Mouse (Mus musculus) left cerebral cortex, adult 18-20 months (tissue): ENCODE measurements around the gene Dnah6. TPM values are rescaled to one million over a fixed set of nuclear protein-coding genes. Genes with fewer than 3 reads are reported as not detected.

ENCODE experiments used
- DNase-seq, 2 experiments: peaks; one replicate each; pipeline ENCODE4 v3.0.0; 2021 to 2022; ENCODE audit warnings: low spot score in 2 of 2, mixed read lengths in 1 of 2
- total RNA-seq, 2 experiments: library from RNA; stranded (reverse); gene quantifications; 2 replicates each; pipeline ENCODE4 v1.2.3; 2021

The Dnah6 gene
- total RNA-seq, 2 experiments from 2014 or later, result 0.30 TPM

DNA sequence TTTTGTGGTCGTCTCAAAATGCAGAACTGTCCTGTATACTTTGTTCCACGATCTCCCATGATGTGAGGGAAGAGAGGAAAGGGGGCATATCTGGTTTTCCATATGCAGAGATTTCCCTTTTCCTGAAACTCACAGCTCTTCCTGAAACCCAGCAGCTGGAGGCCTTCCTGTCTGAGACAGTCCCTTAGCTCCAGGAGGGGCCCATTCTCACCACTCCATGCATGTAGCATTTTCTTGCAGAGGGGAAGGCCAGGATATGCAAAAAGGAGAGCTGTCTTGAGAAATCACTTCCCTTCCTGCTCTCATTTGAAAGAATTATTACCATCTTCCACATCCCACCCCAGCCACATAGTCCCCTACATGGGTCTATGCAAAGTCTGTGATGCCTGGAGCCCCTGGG, 183.2 kb downstream of the Dnah6 start:
- DNase-seq, result no peak

DNA sequence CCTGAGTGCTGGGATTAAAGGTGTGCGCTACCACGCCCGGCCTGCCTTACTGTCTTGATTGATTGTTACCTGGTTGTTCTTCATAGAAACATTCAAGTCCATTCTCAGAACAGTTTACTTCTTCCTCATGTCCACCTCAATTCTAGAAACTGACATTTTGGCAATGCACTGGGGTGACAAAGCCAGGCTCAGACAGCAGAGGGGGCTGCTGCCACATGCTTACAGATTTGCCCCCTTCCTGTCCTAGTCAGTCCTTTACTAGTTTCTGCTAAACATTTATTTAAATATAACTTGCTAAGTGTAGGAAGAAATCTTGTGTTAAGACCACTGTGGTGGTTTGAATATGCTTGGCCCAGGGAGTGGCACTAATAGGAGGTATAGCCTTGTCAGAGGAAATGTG, 192.6 kb downstream of the Dnah6 start:
- no peak for DNase-seq

DNA sequence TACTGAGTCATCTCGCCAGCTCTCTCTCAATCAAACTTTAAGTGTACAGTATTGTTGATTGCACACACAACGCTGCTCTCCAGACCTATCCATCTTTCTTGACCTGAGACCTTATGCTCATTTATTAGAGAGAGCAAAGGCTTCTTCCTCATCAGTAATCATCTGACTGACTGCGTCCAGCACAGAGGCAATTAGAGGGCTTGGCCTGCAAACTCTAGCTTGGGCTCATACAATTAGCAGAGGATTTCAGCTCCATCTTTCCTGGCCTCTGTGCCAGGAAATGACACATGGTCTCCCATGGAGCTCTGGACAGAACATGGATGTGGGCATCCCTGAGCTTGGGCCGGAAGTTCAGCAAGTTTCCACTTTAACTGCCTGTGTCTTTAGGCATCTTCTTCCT, 193.6 kb downstream of the Dnah6 start:
- DNase-seq, result no peak

DNA sequence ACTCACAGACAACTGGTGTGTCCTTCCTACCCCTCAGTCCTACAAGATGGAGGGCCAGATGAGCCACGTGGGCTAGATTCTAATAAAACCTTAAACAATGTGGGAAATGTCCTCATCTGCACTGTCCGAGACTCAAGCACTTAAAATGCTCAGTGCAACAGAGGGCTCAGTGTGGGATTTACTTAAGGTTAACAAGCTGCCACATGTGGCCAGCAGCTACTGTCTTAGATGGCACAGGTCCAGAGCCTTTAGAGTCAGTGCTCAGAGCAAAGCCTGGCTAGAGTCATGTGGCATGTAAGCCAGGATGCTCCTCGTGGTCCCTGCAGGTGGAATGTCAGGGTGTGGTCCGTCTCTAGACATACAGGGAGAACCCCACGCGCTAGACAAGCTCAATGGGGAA, 194.6 kb downstream of the Dnah6 start:
- DNase-seq, result no peak

DNA sequence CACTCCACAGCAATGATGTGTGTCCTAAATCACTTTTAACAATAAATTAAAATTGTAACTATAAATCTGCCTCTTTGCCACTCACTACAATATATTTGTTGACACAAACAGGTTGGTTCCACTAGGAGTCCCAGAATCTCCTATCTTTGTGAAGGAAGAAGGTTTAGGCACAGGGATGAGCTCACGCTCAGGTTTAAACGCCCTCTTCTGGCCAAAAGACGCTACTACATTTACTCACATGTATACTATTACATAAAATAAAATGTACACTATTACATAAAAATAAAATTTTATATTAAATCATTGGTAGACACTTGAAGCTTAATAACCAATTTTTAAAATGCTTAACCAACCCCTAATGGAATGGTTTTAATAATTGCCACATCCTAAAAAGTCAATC, 201.4 kb downstream of the Dnah6 start:
- peak in 1 of 2 experiments; percentile 19 for DNase-seq

DNA sequence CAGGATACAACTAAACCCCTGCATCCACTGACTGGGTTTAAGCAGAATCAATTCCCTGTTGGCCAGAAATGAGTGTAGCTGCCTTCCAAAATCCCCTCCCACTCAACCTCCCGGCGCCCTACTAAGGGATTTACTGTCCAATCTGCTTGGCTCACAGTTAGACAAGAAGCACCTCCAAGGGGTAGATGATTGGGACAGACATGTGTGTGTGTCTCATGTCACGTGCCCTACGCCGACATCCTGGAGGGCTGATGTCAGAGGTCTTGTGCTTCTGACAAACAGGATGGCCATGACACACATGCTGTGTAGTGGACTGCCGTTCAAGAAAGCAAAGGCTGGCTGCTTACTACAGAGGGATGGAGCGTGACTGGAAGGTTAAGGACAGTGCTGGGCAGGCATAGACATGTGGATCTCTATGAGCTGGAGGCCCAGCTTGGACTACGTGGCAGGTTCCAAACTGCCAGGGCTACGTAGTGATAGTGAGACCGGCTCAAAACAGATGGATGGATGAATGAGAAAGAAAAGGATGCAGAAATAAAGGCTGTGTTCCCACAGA, 202.6 kb downstream of the Dnah6 start:
- no peak for DNase-seq

DNA sequence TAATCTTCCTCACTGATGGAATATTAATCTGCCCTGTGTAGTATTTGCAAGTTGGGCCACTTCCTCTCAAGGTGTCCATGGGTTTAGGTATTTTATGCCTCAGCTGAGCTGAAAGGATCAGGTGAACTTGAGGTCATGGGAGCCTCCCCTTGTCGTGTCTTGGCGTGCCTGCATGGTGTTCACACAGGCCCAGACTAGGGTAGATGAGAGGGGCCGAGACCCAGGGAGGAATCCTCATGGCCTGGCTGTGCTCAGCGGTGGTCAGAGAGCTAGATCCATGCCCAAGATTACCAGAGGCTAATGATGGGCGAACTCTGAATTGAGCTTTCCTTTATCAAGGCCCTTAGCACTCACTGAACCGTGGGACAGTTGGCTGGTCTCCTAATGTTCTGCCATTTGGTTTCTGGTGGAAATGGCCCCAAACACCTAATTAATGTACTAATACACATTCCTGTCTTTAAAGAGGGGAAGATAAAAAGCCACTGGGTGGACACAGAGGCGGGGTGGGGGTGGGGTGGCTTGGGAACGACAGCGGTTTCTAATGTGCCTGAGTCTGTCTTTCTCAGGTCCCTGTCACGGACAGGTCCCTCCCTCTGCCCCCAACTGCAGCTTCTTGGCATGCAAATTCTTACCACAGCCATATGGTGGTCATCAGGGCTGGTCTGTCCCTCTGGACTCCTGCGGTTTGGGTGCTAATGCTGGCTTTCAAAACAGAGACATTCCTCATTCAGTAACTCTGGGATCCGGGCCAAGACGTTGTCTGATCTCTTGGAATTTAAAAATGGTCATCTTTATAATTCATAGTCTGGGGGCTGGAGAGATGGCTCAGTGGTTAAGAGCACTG, 206.9 kb downstream of the Dnah6 start:
- no peak for DNase-seq

DNA sequence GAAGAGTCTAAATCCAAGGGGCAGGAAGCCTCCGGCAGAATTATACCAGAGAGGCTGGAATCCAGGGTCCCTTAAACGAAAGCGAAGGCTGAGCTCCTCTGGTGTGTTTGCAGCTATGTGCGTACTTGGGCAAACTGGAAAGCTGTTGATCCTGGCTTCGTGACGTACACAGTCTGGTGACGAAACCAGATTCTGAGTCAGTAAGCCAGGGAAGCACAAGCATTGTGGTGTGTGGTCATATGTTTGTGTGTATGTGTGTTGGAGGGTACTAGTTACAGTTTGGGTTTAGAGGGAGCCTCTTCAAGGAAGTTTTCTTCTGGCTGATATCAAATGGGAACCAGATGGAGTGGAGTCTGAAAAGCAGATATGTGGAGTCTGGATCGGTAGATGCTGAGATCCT, 208.5 kb downstream of the Dnah6 start:
- DNase-seq, result no peak

DNA sequence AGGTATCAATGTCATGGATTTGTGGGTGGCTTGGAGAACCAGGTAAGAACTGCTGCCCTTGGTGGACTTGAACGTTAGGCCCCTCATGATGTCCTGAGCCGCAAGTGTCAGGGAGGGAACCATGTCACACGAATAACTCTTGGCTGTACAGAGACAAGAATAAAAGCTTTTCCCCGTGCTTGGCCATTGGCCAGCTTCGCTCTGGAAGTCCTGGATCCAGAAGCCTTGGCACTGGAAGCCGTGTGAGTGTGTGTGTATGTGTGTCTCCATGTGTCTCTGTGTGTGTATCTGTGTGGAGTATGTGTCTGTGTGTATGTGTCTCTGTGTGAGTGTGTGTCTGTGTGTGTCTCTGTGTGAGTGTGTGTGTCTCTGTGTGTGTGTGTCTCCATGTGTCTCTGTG, 209.6 kb downstream of the Dnah6 start:
- no peak for DNase-seq

DNA sequence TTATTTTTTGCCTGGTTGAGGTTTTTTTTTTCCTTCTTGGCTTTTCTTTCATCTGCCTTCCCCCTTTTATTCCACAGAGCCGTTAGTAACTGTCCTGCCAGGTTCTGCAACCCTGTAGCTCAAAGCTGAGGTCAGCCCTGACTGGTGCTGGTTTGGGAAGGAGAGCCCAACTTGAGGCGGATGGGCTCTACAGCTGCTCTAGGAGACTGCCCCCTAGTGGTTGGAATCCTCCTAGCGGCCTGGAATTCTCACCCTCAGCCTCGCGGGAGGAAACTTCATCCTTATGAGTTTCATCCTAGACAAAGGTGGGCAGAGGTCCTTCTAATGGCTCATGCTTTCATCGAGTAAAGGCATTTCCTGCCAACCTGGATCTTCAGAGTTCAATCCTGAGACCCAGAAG, 211.4 kb downstream of the Dnah6 start:
- peak; percentile 40 to 71 for DNase-seq

DNA sequence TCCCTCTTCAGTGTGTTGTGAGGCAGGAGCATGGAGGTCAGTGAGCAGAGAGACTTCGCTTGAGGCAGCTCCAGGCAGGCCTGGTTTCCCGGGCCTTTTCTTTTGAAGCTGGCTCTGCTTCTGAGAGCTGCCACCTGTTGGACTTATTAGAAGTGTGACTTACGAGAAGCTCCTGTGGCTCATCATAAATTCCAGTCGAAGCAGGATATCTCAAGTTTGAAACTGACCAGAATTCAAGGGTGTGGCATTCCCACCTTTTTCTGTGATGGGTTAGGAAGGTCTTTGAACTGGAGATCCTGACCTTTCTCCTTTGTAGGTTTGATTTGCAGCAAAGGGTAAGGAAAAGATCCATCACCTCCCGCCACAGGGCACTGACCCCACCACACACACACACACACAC, 217.8 kb downstream of the Dnah6 start:
- DNase-seq, result no peak

DNA sequence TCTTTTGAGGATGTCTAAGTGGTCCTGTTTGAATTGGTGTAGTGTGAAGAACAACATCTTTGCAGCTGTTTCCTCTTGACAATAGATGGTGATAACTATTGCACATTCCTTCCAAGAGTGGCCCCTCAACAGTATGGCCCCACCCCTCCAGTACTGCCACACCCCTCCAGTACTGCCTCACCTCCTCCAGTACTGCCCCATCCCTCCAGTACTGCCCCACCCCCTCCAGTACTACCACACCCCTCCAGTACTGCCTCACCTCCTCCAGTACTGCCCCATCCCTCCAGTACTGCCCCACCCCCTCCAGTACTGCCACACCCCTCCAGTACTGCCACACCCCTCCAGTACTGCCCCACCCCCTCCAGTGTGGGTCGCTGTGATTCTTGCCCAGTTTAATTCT, 219.1 kb downstream of the Dnah6 start:
- DNase-seq, result no peak

DNA sequence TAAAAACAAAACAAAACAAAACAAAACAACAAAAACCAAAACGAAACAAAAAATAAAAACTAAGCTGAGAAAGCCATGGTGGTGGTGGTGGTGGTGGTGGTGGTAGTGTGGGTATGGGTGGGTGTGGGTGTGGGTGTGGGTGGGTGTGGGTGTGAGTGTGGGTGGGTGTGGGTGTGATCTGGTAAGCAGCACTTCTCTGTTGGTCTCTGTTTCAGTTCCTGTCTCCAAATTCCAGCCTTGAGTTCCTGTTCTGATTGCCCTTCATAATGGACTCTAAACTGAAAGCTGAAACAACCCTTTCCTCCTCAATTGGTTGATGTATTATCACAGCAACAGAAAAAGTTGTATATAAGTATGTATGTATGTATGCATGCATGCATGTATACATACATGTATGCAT, 222.6 kb downstream of the Dnah6 start:
- no peak for DNase-seq

DNA sequence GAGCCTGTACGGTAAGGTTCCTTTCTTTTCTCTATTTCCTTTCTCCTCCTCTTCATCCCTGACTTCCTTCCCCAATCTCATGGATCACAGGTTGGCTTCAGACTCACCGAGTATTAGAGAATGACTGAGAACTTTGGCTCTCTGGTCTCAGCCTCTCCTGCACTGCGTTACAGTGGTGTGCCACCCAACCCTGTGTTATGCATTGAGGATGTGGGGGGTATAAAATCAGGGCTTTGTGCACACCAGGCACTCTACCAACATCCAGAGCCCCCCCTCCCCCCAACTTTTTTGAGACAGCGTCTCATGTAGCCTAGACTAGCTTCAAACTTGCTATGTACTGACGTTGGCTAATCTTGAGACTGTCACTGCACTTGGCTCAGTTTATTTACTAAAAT, 227.8 kb downstream of the Dnah6 start:
- DNase-seq, result no peak

DNA sequence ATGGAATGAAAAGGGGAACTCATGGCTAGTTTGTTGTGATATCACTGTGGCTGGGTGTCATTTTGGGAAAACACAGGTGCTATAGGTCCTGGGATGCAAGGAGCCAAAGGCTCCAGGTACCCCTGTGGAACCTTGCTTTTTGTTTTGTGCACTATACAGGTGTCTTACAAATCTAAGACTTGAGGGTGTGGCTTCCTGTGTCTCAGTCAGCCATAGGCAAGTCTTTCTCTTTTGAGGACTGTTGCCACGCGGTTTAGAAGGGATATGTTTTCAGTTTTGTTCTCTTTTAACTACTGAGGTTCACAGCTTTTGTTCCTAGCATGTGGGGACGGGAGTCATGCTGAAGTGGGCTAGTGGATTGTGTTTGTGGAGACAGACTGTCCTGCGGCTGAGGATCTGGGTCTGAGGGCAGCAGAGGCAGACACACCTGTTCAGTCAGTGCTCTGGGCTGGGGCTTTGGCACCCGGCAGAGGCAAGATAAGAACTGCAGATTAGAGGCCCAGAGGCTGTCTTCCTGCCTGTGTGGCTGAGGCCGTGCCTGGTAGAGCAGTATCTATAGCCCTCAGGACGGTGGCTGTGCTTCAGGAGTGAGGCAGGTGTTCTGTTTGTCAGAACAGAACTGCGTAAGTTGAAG, 228.3 kb downstream of the Dnah6 start:
- no peak for DNase-seq

DNA sequence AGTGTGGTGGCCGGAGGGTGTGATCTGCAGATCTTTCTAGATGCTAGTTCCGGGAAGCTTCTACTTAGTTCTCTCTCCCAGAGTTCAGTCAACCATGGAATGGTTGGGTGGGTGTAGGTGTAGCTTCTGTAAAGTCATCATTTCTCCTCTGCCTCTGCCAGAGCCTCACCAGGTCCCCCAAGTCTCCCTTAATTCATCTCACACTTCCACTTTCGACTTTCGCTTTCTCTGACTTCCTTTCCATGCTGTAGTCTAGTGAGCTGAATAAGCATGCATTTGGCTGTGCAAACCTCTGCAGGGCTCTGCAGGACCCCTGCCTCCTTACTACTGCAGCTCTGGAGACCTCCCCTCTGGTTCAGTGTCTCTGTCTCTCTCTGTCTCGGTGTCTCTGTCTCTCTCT, 231.2 kb downstream of the Dnah6 start:
- no peak for DNase-seq

DNA sequence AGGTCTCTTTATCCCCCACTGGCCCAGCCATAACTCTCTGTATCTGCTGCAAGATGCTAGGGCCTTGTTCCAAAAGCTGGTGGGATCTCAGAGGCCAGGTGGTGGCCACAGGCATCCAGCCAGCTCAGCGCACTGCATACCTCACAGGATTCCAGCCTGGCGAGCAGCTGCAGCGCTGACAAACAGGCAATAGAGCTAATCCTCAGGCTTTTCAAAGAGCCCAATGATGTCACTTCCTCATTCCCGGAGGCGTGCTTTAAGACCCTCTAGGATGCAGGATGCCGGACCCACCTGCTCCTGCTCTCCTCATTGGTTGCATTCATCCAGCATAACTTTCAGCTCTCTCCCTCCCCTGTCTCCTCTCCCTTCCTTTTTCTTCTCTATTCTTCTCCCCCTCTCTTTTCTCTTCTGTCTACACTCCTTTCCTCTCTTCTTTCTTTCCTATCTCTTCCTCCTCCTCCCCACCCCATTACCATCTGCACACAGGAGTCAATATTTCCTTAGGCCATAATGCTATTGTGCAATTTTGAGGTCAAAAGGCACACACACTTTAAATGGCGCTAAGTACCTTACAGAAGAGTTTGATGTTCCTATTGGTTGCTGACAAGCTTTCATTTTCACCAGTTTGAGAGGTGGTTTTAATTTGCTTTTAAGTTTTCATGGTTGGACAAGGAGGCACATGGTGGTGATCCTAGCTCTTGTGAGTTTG, 232.3 kb downstream of the Dnah6 start:
- no peak for DNase-seq

DNA sequence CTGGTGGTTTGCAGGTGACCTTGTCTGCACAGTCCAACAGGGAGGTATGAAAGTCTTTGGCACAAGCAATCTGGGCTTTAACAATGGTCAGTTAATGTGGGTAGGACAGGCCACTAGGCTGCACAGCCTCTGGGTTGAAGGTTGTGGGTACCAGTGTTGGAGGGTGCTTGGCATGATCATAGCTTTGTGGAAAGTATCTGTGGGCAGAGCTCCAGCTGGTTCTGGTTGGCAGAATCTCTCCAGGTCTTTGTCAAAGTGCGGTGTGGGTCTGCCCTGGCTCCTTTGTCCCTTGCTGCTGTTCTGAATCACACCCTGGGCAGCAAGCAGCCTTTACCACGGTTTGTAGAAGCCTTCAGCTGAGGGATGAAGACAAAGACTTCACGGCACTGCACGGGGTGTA, 238.9 kb downstream of the Dnah6 start:
- DNase-seq, result no peak

DNA sequence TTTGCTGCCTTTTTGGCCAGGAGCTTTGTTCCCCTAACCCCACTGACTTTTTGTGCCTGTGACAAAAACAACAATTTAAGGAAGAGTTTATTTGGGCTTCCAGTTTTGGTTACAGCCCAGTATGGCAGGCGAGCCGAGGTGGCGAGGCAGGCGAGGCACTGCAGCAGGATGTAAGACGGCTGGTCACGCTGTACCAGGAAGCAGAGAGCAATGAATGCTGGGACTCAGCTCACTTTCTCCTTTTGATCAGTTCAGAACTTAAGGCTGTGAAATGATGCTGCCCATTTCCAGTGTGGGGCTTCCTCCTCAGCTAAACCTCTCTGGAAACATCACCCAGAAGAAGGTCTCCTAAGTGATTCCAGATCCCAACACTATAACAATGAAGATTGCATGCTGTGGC, 239.6 kb downstream of the Dnah6 start:
- no peak for DNase-seq

DNA sequence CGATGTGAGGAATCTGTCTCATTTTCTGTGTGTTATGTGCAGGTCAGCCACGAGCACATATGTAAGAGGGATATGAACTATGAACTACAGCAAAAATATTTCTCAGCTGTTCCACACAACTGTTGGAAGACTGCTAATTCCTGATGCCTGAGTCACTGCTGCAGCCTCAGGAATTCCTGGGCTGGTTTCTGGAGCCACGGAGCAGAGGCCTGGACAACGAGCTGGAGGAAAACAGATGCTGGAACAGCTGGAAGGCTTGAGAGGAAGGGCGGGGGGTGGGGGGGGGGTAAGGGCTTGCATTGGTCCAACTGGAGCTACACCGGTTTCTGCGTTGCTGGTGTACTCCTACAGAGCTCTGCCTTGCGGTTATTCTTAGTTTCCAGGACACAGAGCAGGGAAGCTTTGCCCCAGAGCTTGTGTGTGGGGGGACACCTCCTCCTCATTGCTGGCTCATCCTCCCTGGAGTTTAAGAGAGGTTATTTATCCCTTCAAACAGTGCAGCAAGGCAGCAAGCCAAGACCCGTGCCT, 240.3 kb downstream of the Dnah6 start:
- peak; percentile 5 to 27 for DNase-seq

DNA sequence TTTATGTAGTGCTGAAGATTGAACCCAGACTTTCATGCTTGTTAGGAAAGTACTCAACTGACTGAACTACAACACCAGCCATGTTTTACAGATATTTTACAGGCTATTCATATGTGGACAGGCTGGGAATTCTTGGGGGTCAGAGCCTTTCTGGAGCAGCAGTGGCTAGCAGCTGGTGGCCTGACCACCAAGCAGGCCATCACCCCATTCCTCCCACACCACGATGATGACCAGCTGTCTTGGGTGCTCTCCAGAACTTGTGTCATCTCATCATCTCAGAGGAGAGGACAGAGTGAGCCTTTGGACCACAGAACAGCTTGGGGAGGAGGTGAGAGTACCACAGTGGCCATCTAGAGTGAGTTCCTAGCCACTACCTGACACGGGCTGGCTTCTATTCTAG, 244.6 kb downstream of the Dnah6 start:
- DNase-seq, result no peak

DNA sequence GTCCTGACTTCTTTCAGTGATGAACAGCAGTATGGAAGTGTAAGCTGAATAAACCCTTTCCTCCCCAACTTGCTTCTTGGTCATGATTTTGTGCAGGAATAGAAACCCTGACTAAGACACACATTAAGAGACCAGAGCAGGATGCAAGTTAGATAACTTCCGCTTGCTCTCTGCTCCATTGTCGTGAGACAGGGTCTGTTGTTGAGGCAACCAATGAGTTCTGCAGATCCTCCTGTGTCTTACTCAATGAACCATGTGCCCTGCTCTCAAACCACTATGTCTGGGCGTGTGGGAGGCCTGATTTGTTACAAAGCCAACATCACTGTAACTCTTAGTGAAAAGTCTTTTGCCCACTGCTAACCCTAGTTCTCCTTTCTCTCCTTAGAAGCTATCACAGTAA, 250.4 kb downstream of the Dnah6 start:
- DNase-seq, result no peak
